Mouse (Mus musculus): ENCODE data around the gene Rad52.

GRCm38 (mm10) chr6:119860236-119860635 is 42.3 kb upstream of the Rad52 start:
- TF ChIP-seq CTCF (IDR thresholded peaks at IDR 0.05; ENCODE audit: low read depth), result no peak
- TF ChIP-seq EP300 (optimal IDR thresholded peaks at IDR 0.05), result no peak
